9 mouse cellular contexts compared by ENCODE assay signal in the genomic region with DNA sequence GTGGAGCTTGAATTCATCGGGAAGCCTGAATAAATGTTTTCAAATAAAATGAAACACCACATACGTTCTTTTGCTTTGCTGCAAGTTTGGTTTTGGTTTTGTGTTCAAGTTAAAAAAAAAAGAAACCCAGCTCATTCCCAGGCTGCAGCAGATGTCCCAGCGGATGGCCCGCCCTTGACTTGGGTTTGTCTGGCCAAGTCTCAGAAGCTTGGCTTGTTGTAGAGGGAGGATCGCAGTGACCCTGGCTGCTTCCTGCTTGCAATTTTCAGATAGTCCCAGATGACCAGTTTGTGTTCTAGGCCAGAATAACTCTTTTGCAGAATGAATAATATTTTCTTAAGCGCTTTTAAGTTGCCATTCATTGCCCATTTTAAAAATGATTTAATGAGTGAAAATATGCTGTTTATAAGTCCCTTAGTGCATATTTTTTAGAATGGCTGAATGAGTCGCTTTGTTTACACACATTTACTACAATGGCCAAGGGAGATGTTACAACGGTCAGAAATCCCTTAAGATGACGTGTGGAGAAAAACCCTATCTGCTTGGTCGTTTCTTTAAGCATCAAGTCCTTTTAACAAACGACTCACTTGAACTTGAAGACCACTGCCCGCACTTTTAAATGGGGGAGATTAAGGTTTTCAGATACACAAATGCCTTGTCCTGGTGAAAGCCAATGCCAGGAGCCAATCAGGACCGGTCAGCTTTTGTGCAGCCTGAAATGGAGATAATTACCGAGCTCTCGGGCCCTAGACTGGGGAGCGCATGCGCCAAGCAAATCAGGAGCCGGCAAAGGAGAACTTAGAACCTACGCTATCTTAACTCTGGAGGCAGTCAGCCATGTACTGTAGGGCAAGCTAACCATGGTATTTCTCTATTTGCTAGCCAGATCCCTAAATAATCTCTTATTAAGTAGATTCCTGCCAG.
DNase-seq lines count a peak whose midpoint lies in the region; ATAC-seq and TF ChIP-seq lines count a peak whose summit lies in the region.
"Had no signal": no experiment of that assay in that cellular context is flagged by ENCODE, and none has a peak within 500 bp of the region (broad histone marks: within the 10 kb centered on the region; RNA-seq: fewer than 3 reads in every experiment).

No protein-coding gene starts in this region.

- H3K4me2 ChIP-seq in midbrain, embryonic 13.5 days (replicated peaks): peak overlapping the region; percentile 28
- no peak overlapping the region for H3K4me2 ChIP-seq in midbrain, postnatal 0 days (ENCODE audit: low read depth, low read length, poor library complexity, severe bottlenecking)
- H3K4me2 ChIP-seq in forebrain, postnatal 0 days (ENCODE audit: low read depth): 0 out of 2 replicates have a peak overlapping the region, but pooled peaks have one; percentile 1
- no peak overlapping the region; the same call in 1 of the 2 replicates for H3K4me2 ChIP-seq in kidney, embryonic 14.5 days (replicated peaks; ENCODE audit: low read depth, low read length)

- H3K4me3 ChIP-seq in midbrain, embryonic 13.5 days (replicated peaks): no peak overlapping the region
- no peak overlapping the region for H3K4me3 ChIP-seq in midbrain, postnatal 0 days (ENCODE audit: low read depth, low read length)
- H3K4me3 ChIP-seq in forebrain, postnatal 0 days (ENCODE audit: low read depth, low read length): no peak overlapping the region
- H3K4me3 ChIP-seq in kidney, embryonic 14.5 days (ENCODE audit: low read length): no peak overlapping the region

- no peaks in the 10 kb centered on the region for H3K27me3 ChIP-seq in midbrain, embryonic 13.5 days
- no peaks in the 10 kb centered on the region for H3K27me3 ChIP-seq in midbrain, postnatal 0 days (ENCODE audit: insufficient read depth, low read length)
- H3K27me3 ChIP-seq in forebrain, postnatal 0 days (ENCODE audit: insufficient read depth, low read length): no peaks in the 10 kb centered on the region
- H3K27me3 ChIP-seq in kidney, embryonic 14.5 days (ENCODE audit: control insufficient read depth, insufficient read depth, low read length): no peaks in the 10 kb centered on the region

- intact Hi-C loops in left cerebral cortex, postnatal 36 days (cut with DNase I): no loop called here

- 56% methylated on average over 19 of the region's 19 CpGs for WGBS in midbrain, embryonic 13.5 days
- WGBS in midbrain, postnatal 0 days: 62% methylated on average over 19 of the region's 19 CpGs
- 47% methylated on average over 19 of the region's 19 CpGs for WGBS in forebrain, postnatal 0 days
- WGBS in kidney, embryonic 14.5 days: 61% methylated on average over 19 of the region's 19 CpGs

- DNase-seq in midbrain, postnatal 0 days (ENCODE audit: low spot score): no peak
- no peak for DNase-seq in forebrain, postnatal 0 days
- peak; percentile 20 for DNase-seq in ovary, postnatal 10 days (ENCODE audit: low spot score)
- DNase-seq in natural killer cell, adult 2 months (ENCODE audit: low spot score in 2 of 2): no peak
- no peak for DNase-seq in left cerebral cortex, postnatal 36 days (ENCODE audit: low spot score in 2 of 2)
- no peak for DNase-seq in right cerebral cortex, postnatal 14 days

- H3K36me3 ChIP-seq in midbrain, embryonic 13.5 days: no peaks in the 10 kb centered on the region
- H3K36me3 ChIP-seq in midbrain, postnatal 0 days (ENCODE audit: insufficient read depth, low read length): no peaks in the 10 kb centered on the region
- H3K36me3 ChIP-seq in forebrain, postnatal 0 days (ENCODE audit: insufficient read depth): no peaks in the 10 kb centered on the region
- no peaks in the 10 kb centered on the region for H3K36me3 ChIP-seq in kidney, embryonic 14.5 days (ENCODE audit: control insufficient read depth, insufficient read depth, low read length)
- H3K36me3 ChIP-seq: G1E had no signal

- no peak overlapping the region for H3K9ac ChIP-seq in midbrain, embryonic 13.5 days (replicated peaks)
- no peak overlapping the region for H3K9ac ChIP-seq in midbrain, postnatal 0 days (replicated peaks; ENCODE audit: low read length, poor library complexity, severe bottlenecking)
- H3K9ac ChIP-seq in forebrain, postnatal 0 days: no peak overlapping the region
- no peak overlapping the region; the same call in 1 of the 2 replicates for H3K9ac ChIP-seq in kidney, embryonic 14.5 days (ENCODE audit: low read depth, low read length)

- no peaks in the 10 kb centered on the region for H3K9me3 ChIP-seq in midbrain, embryonic 13.5 days
- no peaks in the 10 kb centered on the region for H3K9me3 ChIP-seq in midbrain, postnatal 0 days (ENCODE audit: low read length)
- H3K9me3 ChIP-seq in forebrain, postnatal 0 days (ENCODE audit: low read length): no peaks in the 10 kb centered on the region
- no peaks in the 10 kb centered on the region for H3K9me3 ChIP-seq in kidney, embryonic 14.5 days (ENCODE audit: control insufficient read depth, low read length)
- H3K9me3 ChIP-seq: G1E had no signal

- H3K4me1 ChIP-seq in midbrain, embryonic 13.5 days (replicated peaks): no peaks in the 10 kb centered on the region
- H3K4me1 ChIP-seq in midbrain, postnatal 0 days (ENCODE audit: insufficient read depth, low read length): no peaks in the 10 kb centered on the region
- no peaks in the 10 kb centered on the region for H3K4me1 ChIP-seq in forebrain, postnatal 0 days (ENCODE audit: insufficient read depth)
- H3K4me1 ChIP-seq in kidney, embryonic 14.5 days (ENCODE audit: control insufficient read depth, insufficient read depth, low read length): 0 out of 2 replicates have a peak, but pooled peaks cover 14% of the 10 kb centered on the region

- no peak for ATAC-seq in midbrain, embryonic 13.5 days
- ATAC-seq in midbrain, postnatal 0 days (ENCODE audit: low FRiP score): no peak
- no peak for ATAC-seq in forebrain, postnatal 0 days
- no peak for ATAC-seq in kidney, embryonic 14.5 days (ENCODE audit: low FRiP score, low TSS enrichment)

- TF ChIP-seq CTCF in midbrain, postnatal 0 days (IDR thresholded peaks at IDR 0.05): no peak
- no peak for TF ChIP-seq CTCF in forebrain, postnatal 0 days (IDR thresholded peaks at IDR 0.05; ENCODE audit: low read depth)

- H3K27ac ChIP-seq in midbrain, embryonic 13.5 days: no peak overlapping the region
- H3K27ac ChIP-seq in midbrain, postnatal 0 days (ENCODE audit: low read depth, low read length): no peak overlapping the region
- no peak overlapping the region for H3K27ac ChIP-seq in forebrain, postnatal 0 days (ENCODE audit: low read depth, low read length)
- 0 out of 2 replicates have a peak overlapping the region, but pooled peaks have one; percentile 7 for H3K27ac ChIP-seq in kidney, embryonic 14.5 days (ENCODE audit: low read depth, low read length)

Comparison
In these comparisons a context has a peak if more than half of its experiments do, and no peak if none do; other contexts are left out.
1. H3K4me2 ChIP-seq: peak in midbrain, embryonic 13.5 days (single experiment) and forebrain, postnatal 0 days (single experiment); none in midbrain, postnatal 0 days (single experiment) and kidney, embryonic 14.5 days (single experiment).